Mouse (Mus musculus): ENCODE measurements around the gene Gm20388. TPM values are rescaled to one million over a fixed set of nuclear protein-coding genes. Genes with fewer than 3 reads are reported as not detected.

The Gm20388 gene
- polyA plus RNA-seq, 1 experiment: 28.1 TPM

GRCm38 (mm10) chr8:119916237-119916892 is 5.7 kb downstream of the Gm20388 start:
- Histone ChIP-seq H3K4me3 (ENCODE audit: low read depth, low read length) (no peak overlapping the region), H3K9me3 (replicated peaks; ENCODE audit: control insufficient read depth, insufficient read depth, low read length, poor library complexity, severe bottlenecking) (no peaks in the 10 kb centered on the region), H3K4me1 (ENCODE audit: control insufficient read depth, insufficient read depth, low read length) (peaks cover 6% of the 10 kb centered on the region), H3K27ac (ENCODE audit: insufficient read depth, low read length) (no peak overlapping the region), H3K27me3 (ENCODE audit: control insufficient read depth, insufficient read depth, low read length, poor library complexity, severe bottlenecking) (no peaks in the 10 kb centered on the region), H3K9ac (ENCODE audit: low read depth, poor library complexity, severe bottlenecking) (no peak overlapping the region), H3K36me3 (ENCODE audit: control insufficient read depth, insufficient read depth, low read length, poor library complexity, severe bottlenecking) (peaks cover 28% of the 10 kb centered on the region)
- TF ChIP-seq EP300 (IDR thresholded peaks at IDR 0.05; ENCODE audit: insufficient read depth, low read depth, low read length): no peak
- TF ChIP-seq POLR2A (IDR thresholded peaks at IDR 0.05; ENCODE audit: insufficient read depth, low read length): no peak
- TF ChIP-seq CTCF (IDR thresholded peaks at IDR 0.05; ENCODE audit: low read depth, low read length): no peak

- Histone ChIP-seq H3K4me3 (ENCODE audit: low read depth, low read length) (no peak overlapping the region), H3K27me3 (ENCODE audit: control insufficient read depth, insufficient read depth, low read length, poor library complexity, severe bottlenecking) (no peaks in the 10 kb centered on the region), H3K9ac (ENCODE audit: low read depth, poor library complexity, severe bottlenecking) (no peak overlapping the region), H3K9me3 (replicated peaks; ENCODE audit: control insufficient read depth, insufficient read depth, low read length, poor library complexity, severe bottlenecking) (no peaks in the 10 kb centered on the region), H3K36me3 (ENCODE audit: control insufficient read depth, insufficient read depth, low read length, poor library complexity, severe bottlenecking) (peaks cover 28% of the 10 kb centered on the region), H3K27ac (ENCODE audit: insufficient read depth, low read length) (no peak overlapping the region), H3K4me1 (ENCODE audit: control insufficient read depth, insufficient read depth, low read length) (peaks cover 6% of the 10 kb centered on the region)
- no peak for TF ChIP-seq CTCF (IDR thresholded peaks at IDR 0.05; ENCODE audit: low read depth, low read length)
- no peak for TF ChIP-seq EP300 (IDR thresholded peaks at IDR 0.05; ENCODE audit: insufficient read depth, low read depth, low read length)
- no peak for TF ChIP-seq POLR2A (IDR thresholded peaks at IDR 0.05; ENCODE audit: insufficient read depth, low read length)
These were observed 6.8 kb downstream of the Gm20388 start for GRCm38 (mm10) chr8:119917415-119917814.

- Histone ChIP-seq H3K4me3 (ENCODE audit: low read depth, low read length) (no peak overlapping the region), H3K9ac (ENCODE audit: low read depth, poor library complexity, severe bottlenecking) (no peak overlapping the region)
These were observed 7.5 kb downstream of the Gm20388 start for GRCm38 (mm10) chr8:119918155-119918567.

GRCm38 (mm10) chr8:119923259-119923658 is 12.6 kb downstream of the Gm20388 start:
- no peak overlapping the region for H3K27ac ChIP-seq (ENCODE audit: insufficient read depth, low read length)
- no peak overlapping the region for H3K4me3 ChIP-seq (ENCODE audit: low read depth, low read length)
- H3K4me1 ChIP-seq (ENCODE audit: control insufficient read depth, insufficient read depth, low read length): peaks cover 5% of the 10 kb centered on the region
- TF ChIP-seq EP300 (IDR thresholded peaks at IDR 0.05; ENCODE audit: insufficient read depth, low read depth, low read length): no peak
- TF ChIP-seq POLR2A (IDR thresholded peaks at IDR 0.05; ENCODE audit: insufficient read depth, low read length): no peak
- no peak for TF ChIP-seq CTCF (IDR thresholded peaks at IDR 0.05; ENCODE audit: low read depth, low read length)
- H3K9ac ChIP-seq (ENCODE audit: low read depth, poor library complexity, severe bottlenecking): no peak overlapping the region
- no peaks in the 10 kb centered on the region for H3K27me3 ChIP-seq (ENCODE audit: control insufficient read depth, insufficient read depth, low read length, poor library complexity, severe bottlenecking)
- peaks cover 16% of the 10 kb centered on the region for H3K36me3 ChIP-seq (ENCODE audit: control insufficient read depth, insufficient read depth, low read length, poor library complexity, severe bottlenecking)
- no peaks in the 10 kb centered on the region for H3K9me3 ChIP-seq (replicated peaks; ENCODE audit: control insufficient read depth, insufficient read depth, low read length, poor library complexity, severe bottlenecking)

More at GRCm38 (mm10) chr8:119918155-119918567, 7.5 kb downstream of the Gm20388 start:
- peaks cover 28% of the 10 kb centered on the region for H3K36me3 ChIP-seq (ENCODE audit: control insufficient read depth, insufficient read depth, low read length, poor library complexity, severe bottlenecking)
- H3K27ac ChIP-seq (ENCODE audit: insufficient read depth, low read length): no peak overlapping the region
- TF ChIP-seq POLR2A (IDR thresholded peaks at IDR 0.05; ENCODE audit: insufficient read depth, low read length) (no peak), CTCF (IDR thresholded peaks at IDR 0.05; ENCODE audit: low read depth, low read length) (no peak), EP300 (IDR thresholded peaks at IDR 0.05; ENCODE audit: insufficient read depth, low read depth, low read length) (no peak)
- H3K27me3 ChIP-seq (ENCODE audit: control insufficient read depth, insufficient read depth, low read length, poor library complexity, severe bottlenecking): no peaks in the 10 kb centered on the region
- no peaks in the 10 kb centered on the region for H3K9me3 ChIP-seq (replicated peaks; ENCODE audit: control insufficient read depth, insufficient read depth, low read length, poor library complexity, severe bottlenecking)
- H3K4me1 ChIP-seq (ENCODE audit: control insufficient read depth, insufficient read depth, low read length): peaks cover 6% of the 10 kb centered on the region

GRCm38 (mm10) chr8:119925428-119925827 is 14.8 kb downstream of the Gm20388 start:
- Histone ChIP-seq H3K36me3 (ENCODE audit: control insufficient read depth, insufficient read depth, low read length, poor library complexity, severe bottlenecking) (peaks cover 13% of the 10 kb centered on the region; the same call in 1 of the 2 replicates), H3K9ac (ENCODE audit: low read depth, poor library complexity, severe bottlenecking) (no peak overlapping the region), H3K9me3 (replicated peaks; ENCODE audit: control insufficient read depth, insufficient read depth, low read length, poor library complexity, severe bottlenecking) (no peaks in the 10 kb centered on the region), H3K27me3 (ENCODE audit: control insufficient read depth, insufficient read depth, low read length, poor library complexity, severe bottlenecking) (no peaks in the 10 kb centered on the region), H3K4me3 (ENCODE audit: low read depth, low read length) (no peak overlapping the region), H3K27ac (ENCODE audit: insufficient read depth, low read length) (no peak overlapping the region), H3K4me1 (ENCODE audit: control insufficient read depth, insufficient read depth, low read length) (peaks cover 13% of the 10 kb centered on the region)
- TF ChIP-seq POLR2A (IDR thresholded peaks at IDR 0.05; ENCODE audit: insufficient read depth, low read length): no peak

- Histone ChIP-seq H3K9ac (ENCODE audit: low read depth, poor library complexity, severe bottlenecking) (no peak overlapping the region), H3K27ac (ENCODE audit: insufficient read depth, low read length) (no peak overlapping the region), H3K4me1 (ENCODE audit: control insufficient read depth, insufficient read depth, low read length) (peaks cover 15% of the 10 kb centered on the region), H3K9me3 (replicated peaks; ENCODE audit: control insufficient read depth, insufficient read depth, low read length, poor library complexity, severe bottlenecking) (no peaks in the 10 kb centered on the region), H3K36me3 (ENCODE audit: control insufficient read depth, insufficient read depth, low read length, poor library complexity, severe bottlenecking) (peaks cover 13% of the 10 kb centered on the region), H3K27me3 (ENCODE audit: control insufficient read depth, insufficient read depth, low read length, poor library complexity, severe bottlenecking) (no peaks in the 10 kb centered on the region), H3K4me3 (ENCODE audit: low read depth, low read length) (no peak overlapping the region)
- TF ChIP-seq EP300 (IDR thresholded peaks at IDR 0.05; ENCODE audit: insufficient read depth, low read depth, low read length) (no peak), POLR2A (IDR thresholded peaks at IDR 0.05; ENCODE audit: insufficient read depth, low read length) (no peak), CTCF (IDR thresholded peaks at IDR 0.05; ENCODE audit: low read depth, low read length) (no peak)
These were observed 15.8 kb downstream of the Gm20388 start for GRCm38 (mm10) chr8:119926474-119926873.

Measured in ES-Bruce4 (cell line).